Mouse (Mus musculus) cortical plate, adult 2 months (tissue): ENCODE results near the gene Lce1m.
"Not testable (repeated sequence)": the region's sequence is repeated elsewhere in the genome, so short reads cannot be mapped to it uniquely, and the experiment has no call there.

Experiments used
- CTCF ChIP-seq: fragments of 200-500 bp; IDR thresholded peaks from 2 replicates; pipeline ENCODE4 v1.5.1; 2011; ENCODE audit warnings: mild to moderate bottlenecking, control low read depth, low read length; ENCODE audit not compliant: insufficient read depth; ENCODE audit errors: extremely low read depth
- POLR2A ChIP-seq: fragments of 200-500 bp; IDR thresholded peaks from 2 replicates; pipeline ENCODE4 v1.6.1; 2011; ENCODE audit warnings: mild to moderate bottlenecking, low read length, control low read depth; ENCODE audit not compliant: insufficient read depth; ENCODE audit errors: extremely low read depth

DNA sequence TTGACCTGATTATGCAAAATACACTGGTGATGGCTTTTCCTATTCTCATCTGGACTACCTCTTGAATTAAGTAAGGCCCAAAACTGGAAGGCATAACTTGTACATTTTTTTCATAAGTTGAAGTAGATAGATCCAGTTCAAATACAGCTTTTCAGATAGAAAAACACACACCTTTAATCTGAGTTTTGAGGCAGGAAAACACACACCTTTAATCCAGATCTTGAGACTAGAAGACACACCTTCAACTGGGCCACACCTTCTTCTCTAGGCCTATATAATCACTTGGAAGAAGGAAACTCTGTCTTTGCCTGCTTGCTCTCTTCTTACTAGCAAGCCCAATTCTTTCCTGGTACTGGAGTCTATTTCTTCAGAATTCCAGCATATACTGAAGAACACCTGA, 49.7 kb upstream of the Lce1m start, which contains the start of gene Gm4858:
- TF ChIP-seq CTCF, POLR2A: not testable (repeated sequence)
